10 mouse cellular contexts compared by ENCODE assay signal in genomic region chr5:89455526-89455925, GRCm38 (mm10). TPM values are rescaled to one million over a fixed set of nuclear protein-coding genes. Genes with fewer than 3 reads are reported as not detected.
DNase-seq lines count a peak whose midpoint lies in the region; ATAC-seq and TF ChIP-seq lines count a peak whose summit lies in the region.
"Had no signal": no experiment of that assay in that cellular context is flagged by ENCODE, and none has a peak within 500 bp of the region (broad histone marks: within the 10 kb centered on the region; RNA-seq: fewer than 3 reads in every experiment).

No protein-coding gene starts in this region.

- WGBS in hindbrain, postnatal 0 days, result 53% methylated on average over 8 of the region's 8 CpGs
- 44% methylated on average over 8 of the region's 8 CpGs for WGBS in hindbrain, embryonic 12.5 days
- 46% methylated on average over 8 of the region's 8 CpGs for WGBS in forebrain, embryonic 14.5 days
- WGBS in limb, embryonic 14.5 days, result 47% methylated on average over 8 of the region's 8 CpGs

- H3K9me3 ChIP-seq in hindbrain, postnatal 0 days (ENCODE audit: low read length), result no peaks in the 10 kb centered on the region
- H3K9me3 ChIP-seq in hindbrain, embryonic 12.5 days (replicated peaks), result no peaks in the 10 kb centered on the region
- H3K9me3 ChIP-seq in ES-Bruce4 (replicated peaks; ENCODE audit: control insufficient read depth, insufficient read depth, low read length, poor library complexity, severe bottlenecking), result no peaks in the 10 kb centered on the region
- no peaks in the 10 kb centered on the region for H3K9me3 ChIP-seq in forebrain, embryonic 14.5 days (replicated peaks; ENCODE audit: control insufficient read depth, low read length)
- H3K9me3 ChIP-seq in limb, embryonic 14.5 days (ENCODE audit: control insufficient read depth, low read length), result no peaks in the 10 kb centered on the region
- H3K9me3 ChIP-seq: embryonic facial prominence, embryonic 15.5 days; lung, embryonic 15.5 days had no signal

- H3K36me3 ChIP-seq in hindbrain, postnatal 0 days (ENCODE audit: insufficient read depth, low read length), result no peaks in the 10 kb centered on the region
- no peaks in the 10 kb centered on the region for H3K36me3 ChIP-seq in hindbrain, embryonic 12.5 days
- no peaks in the 10 kb centered on the region for H3K36me3 ChIP-seq in ES-Bruce4 (ENCODE audit: control insufficient read depth, insufficient read depth, low read length, poor library complexity, severe bottlenecking)
- no peaks in the 10 kb centered on the region for H3K36me3 ChIP-seq in forebrain, embryonic 14.5 days (ENCODE audit: control insufficient read depth, insufficient read depth, low read length)
- H3K36me3 ChIP-seq in limb, embryonic 14.5 days (ENCODE audit: control insufficient read depth, insufficient read depth, low read length), result no peaks in the 10 kb centered on the region
- H3K36me3 ChIP-seq: embryonic facial prominence, embryonic 15.5 days; lung, embryonic 15.5 days had no signal

- intact Hi-C loops in left cerebral cortex, postnatal 36 days (cut with DNase I), result no loop called here

- peak; percentile 18 for DNase-seq in hindbrain, postnatal 0 days (ENCODE audit: low spot score)
- DNase-seq in adrenal gland, adult 2 months, result peak; percentile 68
- DNase-seq in forebrain, embryonic 14.5 days (ENCODE audit: low spot score), result peak; percentile 61
- peak; percentile 15 for DNase-seq in limb, embryonic 14.5 days (ENCODE audit: low spot score)
- DNase-seq in retina, postnatal 1 day, result peak; percentile 58
- DNase-seq in left cerebral cortex, postnatal 36 days (ENCODE audit: low spot score in 2 of 2), result no peak

- no peak for ATAC-seq in hindbrain, postnatal 0 days
- ATAC-seq in hindbrain, embryonic 12.5 days (ENCODE audit: low FRiP score), result no peak
- no peak for ATAC-seq in forebrain, embryonic 14.5 days
- ATAC-seq in limb, embryonic 14.5 days (ENCODE audit: low FRiP score, low read depth), result no peak

- H3K27me3 ChIP-seq in hindbrain, postnatal 0 days (ENCODE audit: insufficient read depth, low read length), result no peaks in the 10 kb centered on the region
- no peaks in the 10 kb centered on the region for H3K27me3 ChIP-seq in hindbrain, embryonic 12.5 days
- H3K27me3 ChIP-seq in ES-Bruce4 (ENCODE audit: control insufficient read depth, insufficient read depth, low read length, poor library complexity, severe bottlenecking), result no peaks in the 10 kb centered on the region
- no peaks in the 10 kb centered on the region for H3K27me3 ChIP-seq in forebrain, embryonic 14.5 days (replicated peaks; ENCODE audit: control insufficient read depth, insufficient read depth, low read length)
- no peaks in the 10 kb centered on the region for H3K27me3 ChIP-seq in limb, embryonic 14.5 days (ENCODE audit: control insufficient read depth, insufficient read depth, low read length)
- H3K27me3 ChIP-seq: embryonic facial prominence, embryonic 15.5 days; lung, embryonic 15.5 days had no signal

- H3K9ac ChIP-seq in hindbrain, postnatal 0 days (replicated peaks; ENCODE audit: low read length), result no peak overlapping the region
- H3K9ac ChIP-seq in hindbrain, embryonic 12.5 days, result no peak overlapping the region
- no peak overlapping the region for H3K9ac ChIP-seq in ES-Bruce4 (ENCODE audit: low read depth, poor library complexity, severe bottlenecking)
- no peak overlapping the region for H3K9ac ChIP-seq in forebrain, embryonic 14.5 days (ENCODE audit: low read length)
- no peak overlapping the region for H3K9ac ChIP-seq in limb, embryonic 14.5 days (ENCODE audit: low read depth, low read length, severe bottlenecking)
- H3K9ac ChIP-seq: embryonic facial prominence, embryonic 15.5 days; lung, embryonic 15.5 days had no signal

- H3K4me2 ChIP-seq in hindbrain, postnatal 0 days (ENCODE audit: low read depth, low read length), result no peak overlapping the region
- no peak overlapping the region for H3K4me2 ChIP-seq in hindbrain, embryonic 12.5 days (replicated peaks)
- no peak overlapping the region for H3K4me2 ChIP-seq in forebrain, embryonic 14.5 days (ENCODE audit: low read length)
- H3K4me2 ChIP-seq in limb, embryonic 14.5 days (replicated peaks; ENCODE audit: low read depth, low read length, severe bottlenecking), result no peak overlapping the region
- H3K4me2 ChIP-seq: embryonic facial prominence, embryonic 15.5 days; lung, embryonic 15.5 days had no signal

- TF ChIP-seq CTCF in hindbrain, postnatal 0 days (IDR thresholded peaks at IDR 0.05; ENCODE audit: low read depth), result peak; percentile 61
- peak; percentile 90 for TF ChIP-seq CTCF in ES-Bruce4 (IDR thresholded peaks at IDR 0.05; ENCODE audit: low read depth, low read length)

- no peaks in the 10 kb centered on the region for H3K4me1 ChIP-seq in hindbrain, postnatal 0 days (ENCODE audit: insufficient read depth, low read length)
- H3K4me1 ChIP-seq in hindbrain, embryonic 12.5 days, result no peaks in the 10 kb centered on the region
- H3K4me1 ChIP-seq in ES-Bruce4 (ENCODE audit: control insufficient read depth, insufficient read depth, low read length), result no peaks in the 10 kb centered on the region
- no peaks in the 10 kb centered on the region for H3K4me1 ChIP-seq in forebrain, embryonic 14.5 days (ENCODE audit: control insufficient read depth, insufficient read depth, low read length)
- H3K4me1 ChIP-seq in limb, embryonic 14.5 days (ENCODE audit: control insufficient read depth, insufficient read depth, low read length), result no peaks in the 10 kb centered on the region
- H3K4me1 ChIP-seq: embryonic facial prominence, embryonic 15.5 days; lung, embryonic 15.5 days had no signal

- TF ChIP-seq POLR2A in ES-Bruce4 (IDR thresholded peaks at IDR 0.05; ENCODE audit: insufficient read depth, low read length), result no peak
- no peak for TF ChIP-seq POLR2A in limb, embryonic 14.5 days (IDR thresholded peaks at IDR 0.05; ENCODE audit: borderline replicate concordance, extremely low read depth, insufficient read depth, insufficient read length)

- no peak overlapping the region for H3K27ac ChIP-seq in hindbrain, postnatal 0 days
- no peak overlapping the region for H3K27ac ChIP-seq in hindbrain, embryonic 12.5 days
- H3K27ac ChIP-seq in ES-Bruce4 (ENCODE audit: insufficient read depth, low read length), result no peak overlapping the region
- no peak overlapping the region for H3K27ac ChIP-seq in forebrain, embryonic 14.5 days (ENCODE audit: low read depth, low read length)
- H3K27ac ChIP-seq in limb, embryonic 14.5 days (replicated peaks; ENCODE audit: low read depth, low read length), result no peak overlapping the region
- H3K27ac ChIP-seq: embryonic facial prominence, embryonic 15.5 days; lung, embryonic 15.5 days had no signal

- TF ChIP-seq EP300 in ES-Bruce4 (IDR thresholded peaks at IDR 0.05; ENCODE audit: insufficient read depth, low read depth, low read length), result no peak

- no peak overlapping the region for H3K4me3 ChIP-seq in hindbrain, postnatal 0 days (ENCODE audit: low read length)
- no peak overlapping the region for H3K4me3 ChIP-seq in hindbrain, embryonic 12.5 days
- no peak overlapping the region for H3K4me3 ChIP-seq in ES-Bruce4 (ENCODE audit: low read depth, low read length)
- H3K4me3 ChIP-seq in forebrain, embryonic 14.5 days (ENCODE audit: low read depth, low read length), result no peak overlapping the region
- no peak overlapping the region for H3K4me3 ChIP-seq in limb, embryonic 14.5 days (replicated peaks; ENCODE audit: low read length)
- H3K4me3 ChIP-seq: embryonic facial prominence, embryonic 15.5 days; lung, embryonic 15.5 days had no signal

RNA-seq across cellular contexts. Expression of gene Gc, which starts 2.2 kb away (rescaled TPM):
- total RNA-seq in hindbrain, postnatal 0 days (2014; rRNA removed), result 0.42 TPM in 1 of 2 replicates, not detected in the other
- 0.15 and 0.30 TPM in 2 replicates for polyA plus RNA-seq in hindbrain, postnatal 0 days (2015; fragmentation: Nextera tagmentation; extraction: Ambion mirVana)
- not detected in 2 replicates for polyA plus RNA-seq in hindbrain, embryonic 12.5 days (2016; fragmentation: Nextera tagmentation; extraction: Ambion mirVana)
- 2.9 TPM in 1 of 2 replicates, not detected in the other for polyA plus RNA-seq in ES-Bruce4 (2011; ENCODE audit: insufficient read depth, insufficient read length, low read depth, missing spikeins)
- total RNA-seq in adrenal gland, adult 2 months (2021), result 10 to 100 TPM in 1 of 2 experiments, under 1 TPM in 1; 0.31 to 19.9 TPM
- 0.44 TPM in 1 of 2 replicates, not detected in the other for polyA plus RNA-seq in adrenal gland, adult 2 months (2012; rRNA removed)
- not detected in 2 replicates for polyA plus RNA-seq in forebrain, embryonic 14.5 days (2014; fragmentation: Nextera tagmentation; extraction: Ambion mirVana)
- 0.28 and 0.45 TPM in 2 replicates for polyA plus RNA-seq in limb, embryonic 14.5 days (2012; rRNA removed)
- polyA plus RNA-seq in limb, embryonic 14.5 days (2014; fragmentation: Nextera tagmentation; extraction: Ambion mirVana), result not detected in 2 replicates
- total RNA-seq in left cerebral cortex, postnatal 36 days (2021), result not detected
- polyA plus RNA-seq: embryonic facial prominence, embryonic 15.5 days had no signal

Comparison
In these comparisons a context has a peak if more than half of its experiments do, and no peak if none do; other contexts are left out.
1. DNase-seq: peak in hindbrain, postnatal 0 days (single experiment), adrenal gland, adult 2 months (single experiment), forebrain, embryonic 14.5 days (single experiment), limb, embryonic 14.5 days (single experiment) and retina, postnatal 1 day (single experiment); none in left cerebral cortex, postnatal 36 days (0 of 2).